Mouse (Mus musculus) spleen, adult 2 months (tissue): Measurements from ENCODE around the gene Tap2.

Source experiments
- CTCF ChIP-seq: fragments of 200-500 bp; IDR thresholded peaks from 2 replicates; pipeline ENCODE4 v1.5.1; 2011; ENCODE audit warnings: mild to moderate bottlenecking, inconsistent platforms; ENCODE audit not compliant: insufficient read depth, insufficient read length, insufficient replicate concordance; ENCODE audit errors: extremely low read depth
- POLR2A ChIP-seq: fragments of 200-500 bp; IDR thresholded peaks from 2 replicates; pipeline ENCODE4 v1.6.1; 2011; ENCODE audit warnings: low read depth, low read length, inconsistent platforms

DNA sequence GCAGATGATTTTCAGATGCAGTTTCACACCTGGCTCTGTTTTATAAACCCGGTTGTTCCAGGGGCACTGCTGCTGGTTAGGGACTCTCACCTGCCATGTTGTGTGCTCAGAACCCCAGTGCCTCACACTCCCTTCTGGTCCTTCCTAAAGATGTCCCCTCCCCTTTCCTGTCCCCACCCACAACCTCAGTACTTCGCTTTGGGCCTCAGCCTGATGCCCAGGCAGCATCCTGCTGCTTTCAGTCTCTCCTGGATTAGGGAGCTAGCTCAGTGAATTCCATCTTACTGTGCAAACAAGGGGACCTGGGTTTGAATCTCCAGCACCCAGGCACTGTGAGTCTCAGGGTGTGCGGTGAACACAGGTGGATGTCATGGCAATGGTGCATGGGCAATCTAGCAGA, 4.1 kb downstream of the Tap2 start:
- no peak for TF ChIP-seq CTCF
- no peak for TF ChIP-seq POLR2A
